Mouse (Mus musculus) small intestine, adult 2 months (tissue): Measurements from ENCODE around the gene Plau.

ENCODE experiments used
- CTCF ChIP-seq: fragments of 200-500 bp; IDR thresholded peaks from 2 replicates; pipeline ENCODE4 v1.5.1; 2012; ENCODE audit warnings: low read depth, mild to moderate bottlenecking, control low read depth, inconsistent platforms, low read length, moderate library complexity, mixed read lengths; ENCODE audit not compliant: insufficient replicate concordance, insufficient read length; ENCODE audit errors: extremely low read depth
- POLR2A ChIP-seq: fragments of 200-500 bp; IDR thresholded peaks from 2 replicates; pipeline ENCODE4 v1.6.1; 2012; ENCODE audit warnings: low read depth, mild to moderate bottlenecking, control low read depth, inconsistent platforms, low read length, moderate library complexity

GRCm38 (mm10) chr14:20842629-20843028 lies 6.2 kb downstream of the Plau start:
- TF ChIP-seq POLR2A = no peak
- no peak for TF ChIP-seq CTCF
